Mouse (Mus musculus) forebrain, embryonic 10.5 days (tissue): ENCODE measurements around the gene Hoxa3. TPM values are rescaled to one million over a fixed set of nuclear protein-coding genes. Genes with fewer than 3 reads are reported as not detected.
A peak's percentile ranks its signal among the peaks of the same experiment; 100 is the strongest.

ENCODE experiments used
- DNase-seq: peaks from one replicate; pipeline ENCODE4 v3.0.0-alpha.2; 2017; ENCODE audit warnings: low spot score; ENCODE audit errors: extremely low spot score
- H3K27ac ChIP-seq: fragments of 300-500 bp; sonication (generic); 2 replicates; pipeline ENCODE4 v1.5.1; 2016; ENCODE audit warnings: mild to moderate bottlenecking
- H3K27me3 ChIP-seq: fragments of 300-500 bp; sonication (generic); 2 replicates; pipeline ENCODE4 v1.6.1; 2016; ENCODE audit warnings: mild to moderate bottlenecking; ENCODE audit not compliant: poor library complexity, severe bottlenecking
- H3K36me3 ChIP-seq: fragments of 300-500 bp; sonication (generic); replicated peaks from 2 replicates; pipeline ENCODE4 v1.6.1; 2016; ENCODE audit warnings: mild to moderate bottlenecking, moderate library complexity
- H3K4me1 ChIP-seq: fragments of 300-500 bp; sonication (generic); 2 replicates; pipeline ENCODE4 v1.6.1; 2016
- H3K4me3 ChIP-seq: fragments of 300-500 bp; sonication (generic); 2 replicates; pipeline ENCODE4 v1.5.1; 2016; ENCODE audit warnings: mild to moderate bottlenecking, moderate library complexity
- H3K9me3 ChIP-seq: fragments of 300-500 bp; sonication (generic); 2 replicates; pipeline ENCODE4 v1.6.1; 2016; ENCODE audit warnings: mild to moderate bottlenecking, moderate library complexity
- WGBS: fragments of 180-500 bp; shearing (Covaris S2); methylation state at CpG from one replicate; pipeline ENCODE4 v1.1.7; 2016; 5-methylcytosine and 5-hydroxymethylcytosine counted together
- polyA plus RNA-seq: library from polyadenylated mRNA; unstranded; fragments of >200 nt; fragmentation: Nextera tagmentation; extraction: Ambion mirVana; gene quantifications from 2 replicates; pipeline ENCODE4 v1.2.1, GENCODE M21; 2016

Hoxa3 gene
- polyA plus RNA-seq, 1 experiment from 2014 or later = not detected

- Histone ChIP-seq H3K4me1 (peaks cover 27% of the 10 kb centered on the region), H3K27me3 (peaks cover 100% of the 10 kb centered on the region), H3K4me3 (peak overlapping the region; percentile 42), H3K9me3 (no peaks in the 10 kb centered on the region), H3K27ac (no peak overlapping the region), H3K36me3 (no peaks in the 10 kb centered on the region)
- no peak for DNase-seq
- WGBS = 3% methylated on average over 23 of the region's 23 CpGs
Observed at GRCm38 (mm10) chr6:52217895-52218642, 4.9 kb upstream of the Hoxa3 start.

GRCm38 (mm10) chr6:52217459-52217768 is 4.3 kb upstream of the Hoxa3 start:
- H3K9me3 ChIP-seq = no peaks in the 10 kb centered on the region
- H3K27ac ChIP-seq = no peak overlapping the region
- peak overlapping the region; percentile 42 for H3K4me3 ChIP-seq
- WGBS = under 1% methylated on average over 25 of the region's 25 CpGs
- peaks cover 30% of the 10 kb centered on the region for H3K4me1 ChIP-seq
- DNase-seq = peak; percentile 76
- H3K27me3 ChIP-seq = peaks cover 100% of the 10 kb centered on the region
- no peaks in the 10 kb centered on the region for H3K36me3 ChIP-seq

DNA sequence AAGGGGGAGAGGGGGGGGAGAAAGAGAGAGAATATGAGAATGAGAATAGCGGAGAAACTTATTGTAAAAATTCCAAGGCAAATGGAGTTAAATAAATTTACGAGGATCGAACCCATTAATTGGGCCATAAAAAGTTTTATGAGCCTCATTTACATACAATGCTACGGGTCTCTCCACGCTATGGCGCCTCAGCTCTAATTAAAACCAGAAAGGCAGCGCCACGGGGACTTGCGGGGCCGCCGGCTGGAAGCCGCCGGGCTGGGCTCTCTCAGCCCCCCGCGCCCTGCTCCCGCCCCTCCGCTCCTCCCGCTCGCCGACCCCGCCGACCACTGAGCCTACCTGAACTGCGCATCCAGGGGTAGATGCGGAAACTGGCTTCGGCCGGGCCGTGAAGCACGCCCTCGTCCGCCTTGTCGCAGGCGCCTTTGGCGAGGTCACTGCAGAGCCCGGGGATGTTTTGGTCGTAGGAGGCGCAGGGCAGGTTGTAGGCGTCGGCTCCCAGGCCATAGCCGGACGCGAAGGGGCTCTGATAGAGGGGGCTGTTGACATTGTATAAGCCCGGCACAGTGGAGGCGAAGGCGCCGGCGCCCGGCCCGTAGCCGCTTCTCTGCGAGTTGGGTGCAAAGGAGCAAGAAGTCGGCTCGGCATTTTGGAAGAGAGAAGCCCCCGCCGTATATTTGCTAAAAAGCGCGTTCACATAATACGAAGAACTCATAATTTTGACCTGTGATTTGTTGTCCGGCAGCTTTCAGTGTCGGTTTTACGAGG is 3.7 kb upstream of the Hoxa3 start:
- Histone ChIP-seq H3K4me3 (peak overlapping the region; percentile 42), H3K4me1 (peaks cover 28% of the 10 kb centered on the region), H3K27me3 (peaks cover 100% of the 10 kb centered on the region), H3K36me3 (no peaks in the 10 kb centered on the region), H3K9me3 (no peaks in the 10 kb centered on the region), H3K27ac (no peak overlapping the region)
- 2% methylated on average over 60 of the region's 60 CpGs for WGBS
- DNase-seq = no peak

DNA sequence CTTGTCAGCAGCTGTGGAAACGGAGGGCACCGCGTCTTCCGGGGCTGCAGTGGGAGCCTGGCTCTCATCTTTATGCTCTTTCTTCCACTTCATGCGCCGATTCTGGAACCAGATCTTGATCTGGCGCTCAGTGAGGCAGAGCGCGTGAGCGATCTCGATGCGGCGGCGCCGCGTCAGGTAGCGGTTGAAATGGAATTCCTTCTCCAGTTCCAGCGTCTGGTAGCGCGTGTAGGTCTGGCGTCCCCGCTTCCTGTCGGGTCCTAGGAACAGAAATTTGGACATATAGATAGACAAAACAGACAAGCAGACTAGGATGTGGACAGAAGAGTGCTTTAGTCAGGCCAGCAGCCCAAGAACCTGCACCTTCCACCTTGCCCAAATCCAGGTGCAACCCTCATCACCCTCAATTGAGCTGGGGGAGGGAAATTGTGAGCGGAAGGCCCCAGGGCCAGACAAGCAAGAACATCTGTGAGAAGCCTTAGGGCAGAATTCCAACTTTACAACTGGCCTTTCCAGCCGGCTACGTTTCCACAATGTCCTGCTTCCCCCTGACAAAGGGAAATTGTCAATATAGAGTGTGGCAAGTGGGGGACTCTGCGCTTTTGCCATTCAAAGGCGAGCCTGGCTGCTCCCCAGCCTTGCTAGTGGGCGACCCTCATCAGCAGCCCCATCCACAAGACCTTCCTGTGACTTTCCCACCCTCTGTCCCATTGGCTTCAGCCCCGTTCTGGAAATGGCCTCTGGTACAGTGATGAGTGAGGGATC is 2.8 kb upstream of the Hoxa3 start:
- H3K27me3 ChIP-seq = peaks cover 100% of the 10 kb centered on the region
- H3K4me1 ChIP-seq = peaks cover 26% of the 10 kb centered on the region
- 2% methylated on average over 30 of the region's 30 CpGs for WGBS
- DNase-seq = no peak
- H3K9me3 ChIP-seq = no peaks in the 10 kb centered on the region
- H3K36me3 ChIP-seq = no peaks in the 10 kb centered on the region
- H3K4me3 ChIP-seq = no peak overlapping the region
- no peak overlapping the region for H3K27ac ChIP-seq

GRCm38 (mm10) chr6:52215070-52215469 is 1.9 kb upstream of the Hoxa3 start:
- Histone ChIP-seq H3K4me3 (no peak overlapping the region), H3K36me3 (no peaks in the 10 kb centered on the region), H3K9me3 (no peaks in the 10 kb centered on the region), H3K27me3 (peaks cover 100% of the 10 kb centered on the region), H3K27ac (no peak overlapping the region), H3K4me1 (peaks cover 26% of the 10 kb centered on the region)
- WGBS = 14% methylated on average over 3 of the region's 3 CpGs
- no peak for DNase-seq

GRCm38 (mm10) chr6:52214271-52214670 is 1.1 kb upstream of the Hoxa3 start:
- H3K36me3 ChIP-seq = no peaks in the 10 kb centered on the region
- H3K27me3 ChIP-seq = peaks cover 100% of the 10 kb centered on the region
- H3K4me3 ChIP-seq = no peak overlapping the region
- DNase-seq = no peak
- H3K9me3 ChIP-seq = no peaks in the 10 kb centered on the region
- peaks cover 26% of the 10 kb centered on the region for H3K4me1 ChIP-seq
- no peak overlapping the region for H3K27ac ChIP-seq
- WGBS = 10% methylated on average over 5 of the region's 5 CpGs

GRCm38 (mm10) chr6:52212556-52213118 is 499 bp downstream of the Hoxa3 start:
- Histone ChIP-seq H3K4me1 (peaks cover 33% of the 10 kb centered on the region), H3K27ac (no peak overlapping the region), H3K9me3 (no peaks in the 10 kb centered on the region), H3K4me3 (no peak overlapping the region), H3K27me3 (peaks cover 100% of the 10 kb centered on the region), H3K36me3 (no peaks in the 10 kb centered on the region)
- 2% methylated on average over 22 of the region's 22 CpGs for WGBS
- DNase-seq = no peak

GRCm38 (mm10) chr6:52211961-52212360 is 1.2 kb downstream of the Hoxa3 start:
- WGBS = 3% methylated on average over 13 of the region's 13 CpGs
- no peak overlapping the region for H3K4me3 ChIP-seq
- no peaks in the 10 kb centered on the region for H3K36me3 ChIP-seq
- H3K27ac ChIP-seq = no peak overlapping the region
- H3K4me1 ChIP-seq = peaks cover 26% of the 10 kb centered on the region
- no peaks in the 10 kb centered on the region for H3K9me3 ChIP-seq
- DNase-seq = no peak
- peaks cover 100% of the 10 kb centered on the region for H3K27me3 ChIP-seq

- WGBS = under 1% methylated on average over 37 of the region's 37 CpGs
Observed at GRCm38 (mm10) chr6:52211170-52211935, 1.8 kb downstream of the Hoxa3 start.

DNA sequence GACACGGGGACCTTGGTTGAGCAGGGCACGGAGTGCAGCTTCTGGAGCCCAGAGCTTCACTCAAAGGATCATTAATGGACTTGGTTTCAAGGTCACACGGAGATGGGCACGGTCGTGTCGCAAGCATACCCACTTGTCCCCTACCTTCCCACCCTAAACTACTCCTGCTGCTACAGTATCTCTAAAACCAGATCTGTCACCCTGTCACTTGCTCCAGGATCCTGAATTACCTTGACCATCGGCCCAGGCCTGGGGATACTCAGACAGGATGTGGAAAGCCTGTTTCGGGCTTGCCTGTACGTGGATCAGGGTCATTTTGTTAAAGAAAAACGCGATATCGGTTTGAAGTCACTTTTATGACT is 3.5 kb downstream of the Hoxa3 start:
- H3K27ac ChIP-seq = no peak overlapping the region
- no peaks in the 10 kb centered on the region for H3K9me3 ChIP-seq
- WGBS = 5% methylated on average over 12 of the region's 12 CpGs
- DNase-seq = no peak
- no peaks in the 10 kb centered on the region for H3K36me3 ChIP-seq
- H3K4me3 ChIP-seq = no peak overlapping the region
- H3K4me1 ChIP-seq = peaks cover 20% of the 10 kb centered on the region
- H3K27me3 ChIP-seq = peaks cover 100% of the 10 kb centered on the region

More at GRCm38 (mm10) chr6:52211170-52211935, 1.8 kb downstream of the Hoxa3 start:
- Histone ChIP-seq H3K36me3 (no peaks in the 10 kb centered on the region), H3K4me3 (no peak overlapping the region), H3K27me3 (peaks cover 100% of the 10 kb centered on the region), H3K4me1 (peaks cover 23% of the 10 kb centered on the region), H3K9me3 (no peaks in the 10 kb centered on the region), H3K27ac (no peak overlapping the region)
- DNase-seq = peak; percentile 76

GRCm38 (mm10) chr6:52208868-52209684 is 4.1 kb downstream of the Hoxa3 start:
- 2% methylated on average over 18 of the region's 18 CpGs for WGBS
- H3K36me3 ChIP-seq = no peaks in the 10 kb centered on the region
- no peak for DNase-seq
- no peaks in the 10 kb centered on the region for H3K9me3 ChIP-seq
- H3K4me3 ChIP-seq = no peak overlapping the region
- H3K27ac ChIP-seq = no peak overlapping the region
- H3K27me3 ChIP-seq = peaks cover 100% of the 10 kb centered on the region
- peaks cover 25% of the 10 kb centered on the region for H3K4me1 ChIP-seq
